Mouse (Mus musculus): Measurements from ENCODE around the gene Atxn1. TPM values are rescaled to one million over a fixed set of nuclear protein-coding genes. Genes with fewer than 3 reads are reported as not detected.
A peak's percentile ranks its signal among the peaks of the same experiment; 100 is the strongest.

Gene Atxn1
- polyA plus RNA-seq, 1 experiment from 2014 or later, result 7.4 TPM

DNA sequence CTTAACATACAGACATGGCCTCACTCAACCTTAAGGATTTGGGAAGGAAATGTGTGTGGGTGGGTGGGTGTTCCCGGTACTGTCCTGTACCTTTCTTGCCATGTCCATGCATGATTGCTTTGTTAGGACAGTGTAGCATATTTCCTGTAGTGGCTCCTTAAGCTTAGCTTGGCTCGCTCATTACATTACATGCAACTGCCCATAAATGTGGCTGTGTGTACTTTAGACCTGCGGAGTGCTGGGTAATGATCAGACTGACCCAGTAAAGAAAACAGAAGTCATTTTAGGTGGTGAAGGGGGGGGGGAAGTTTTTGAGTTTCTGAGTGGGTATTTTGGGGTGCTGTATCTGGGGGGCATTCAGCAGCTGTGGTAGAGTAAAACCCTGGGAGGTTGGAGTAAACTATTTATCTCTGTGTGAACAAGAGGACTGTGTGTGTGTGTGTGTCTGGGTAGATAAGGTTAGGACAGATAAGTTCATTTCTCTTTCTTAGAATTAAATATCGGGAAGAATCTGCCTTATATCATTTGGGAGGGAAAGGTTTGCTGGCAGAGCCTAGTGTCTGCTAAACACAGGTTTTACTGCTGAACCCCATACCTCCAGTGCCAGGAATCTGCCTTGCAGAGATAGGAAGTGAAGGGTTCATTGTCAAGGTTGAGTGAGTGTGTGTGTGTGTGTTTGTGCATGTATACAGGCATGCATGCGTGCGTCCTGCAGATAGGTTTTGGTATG, 452.9 kb downstream of the Atxn1 start:
- no peak overlapping the region for H3K4me3 ChIP-seq (ENCODE audit: control insufficient read depth in 1 of 2, insufficient read depth in 1 of 2, low read depth in 1 of 2, low read length in 2 of 2)
- peak overlapping the region; percentile 40 for H3K9ac ChIP-seq (ENCODE audit: low read length)
- peak overlapping the region; percentile 15 for H3K4me2 ChIP-seq (ENCODE audit: low read length)
- H3K27me3 ChIP-seq (ENCODE audit: control insufficient read depth, insufficient read depth, low read length), result no peaks in the 10 kb centered on the region
- no peak for ATAC-seq (ENCODE audit: insufficient number of reproducible peaks, insufficient read depth, low FRiP score, low read depth)
- H3K4me1 ChIP-seq (ENCODE audit: control insufficient read depth in 2 of 2, insufficient read depth in 2 of 2, low read length in 2 of 2), result peaks cover 53 to 80% of the 10 kb centered on the region in 2 experiments
- peak overlapping the region; percentile 18 to 67; a peak in 3 of 4 replicates for H3K27ac ChIP-seq (replicated peaks in 1 of 2; ENCODE audit: control insufficient read depth in 1 of 2, insufficient read depth in 1 of 2, low read depth in 2 of 2, low read length in 2 of 2)
- H3K36me3 ChIP-seq (ENCODE audit: control insufficient read depth, insufficient read depth, low read length), result peaks cover 12% of the 10 kb centered on the region; the same call in 1 of the 2 replicates
- WGBS, result 58% methylated on average over 6 of the region's 6 CpGs
- no peaks in the 10 kb centered on the region for H3K9me3 ChIP-seq (ENCODE audit: control insufficient read depth, low read length)

DNA sequence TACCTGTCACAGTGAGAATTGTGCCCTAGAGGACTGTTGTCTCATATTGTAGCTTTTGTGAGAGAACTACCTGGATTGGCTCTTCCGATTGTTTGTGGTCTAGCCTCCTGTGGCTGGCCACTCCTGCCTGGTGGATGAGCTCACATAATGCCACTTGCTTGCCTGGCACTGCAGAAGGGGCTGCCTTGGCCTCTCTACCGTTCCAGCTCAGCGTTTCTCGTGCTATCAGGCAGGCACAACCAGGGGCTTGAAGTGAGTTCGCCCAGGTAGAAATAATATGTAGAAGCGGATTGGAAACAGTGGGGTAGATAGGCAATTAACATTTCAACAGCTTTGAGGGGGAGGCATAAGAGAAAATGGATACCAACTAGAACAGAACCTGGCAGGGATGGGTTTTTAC, 455.4 kb downstream of the Atxn1 start:
- no peak overlapping the region; a peak in 1 of 4 replicates for H3K27ac ChIP-seq (replicated peaks in 1 of 2; ENCODE audit: control insufficient read depth in 1 of 2, insufficient read depth in 1 of 2, low read depth in 2 of 2, low read length in 2 of 2)
- H3K36me3 ChIP-seq (ENCODE audit: control insufficient read depth, insufficient read depth, low read length), result peaks cover 2% of the 10 kb centered on the region; the same call in 1 of the 2 replicates
- peak overlapping the region; percentile 83 for H3K4me2 ChIP-seq (ENCODE audit: low read length)
- no peak for ATAC-seq (ENCODE audit: insufficient number of reproducible peaks, insufficient read depth, low FRiP score, low read depth)
- H3K27me3 ChIP-seq (ENCODE audit: control insufficient read depth, insufficient read depth, low read length), result no peaks in the 10 kb centered on the region
- H3K4me3 ChIP-seq (ENCODE audit: control insufficient read depth in 1 of 2, insufficient read depth in 1 of 2, low read depth in 1 of 2, low read length in 2 of 2), result peak overlapping the region in 1 of 2 experiments; percentile 67; a peak in 2 of 4 replicates
- peak overlapping the region; percentile 89 for H3K9ac ChIP-seq (ENCODE audit: low read length)
- H3K9me3 ChIP-seq (ENCODE audit: control insufficient read depth, low read length), result no peaks in the 10 kb centered on the region
- H3K4me1 ChIP-seq (ENCODE audit: control insufficient read depth in 2 of 2, insufficient read depth in 2 of 2, low read length in 2 of 2), result peaks cover 38 to 56% of the 10 kb centered on the region in 2 experiments
- 55% methylated on average over 6 of the region's 6 CpGs for WGBS

DNA sequence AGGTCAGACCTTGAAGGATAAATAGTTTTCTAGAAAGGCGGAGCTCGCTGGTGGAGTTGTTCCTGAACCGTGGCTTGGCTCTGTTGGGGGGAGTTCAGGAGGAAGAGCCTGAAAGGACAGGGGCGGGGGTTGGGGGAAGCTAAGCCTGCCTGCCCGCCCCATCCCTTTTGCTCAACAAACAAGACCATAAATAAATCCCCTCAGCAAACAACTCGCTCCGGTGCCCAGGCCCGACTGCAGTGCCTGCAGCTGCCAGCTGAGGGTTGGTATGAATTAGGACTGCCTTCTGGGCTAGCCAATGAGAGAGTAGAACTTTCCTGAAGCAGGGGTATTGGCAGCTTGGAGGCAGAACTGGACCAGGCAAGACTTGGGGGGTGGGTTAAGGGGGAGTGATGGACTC, 456.3 kb downstream of the Atxn1 start:
- Histone ChIP-seq H3K4me3 (ENCODE audit: control insufficient read depth in 1 of 2, insufficient read depth in 1 of 2, low read depth in 1 of 2, low read length in 2 of 2) (peak overlapping the region; percentile 67 to 89), H3K9me3 (ENCODE audit: control insufficient read depth, low read length) (no peaks in the 10 kb centered on the region), H3K27me3 (ENCODE audit: control insufficient read depth, insufficient read depth, low read length) (no peaks in the 10 kb centered on the region), H3K27ac (replicated peaks in 1 of 2; ENCODE audit: control insufficient read depth in 1 of 2, insufficient read depth in 1 of 2, low read depth in 2 of 2, low read length in 2 of 2) (peak overlapping the region; percentile 96 to 97), H3K9ac (ENCODE audit: low read length) (peak overlapping the region; percentile 89), H3K4me2 (ENCODE audit: low read length) (peak overlapping the region; percentile 83), H3K36me3 (ENCODE audit: control insufficient read depth, insufficient read depth, low read length) (no peaks in the 10 kb centered on the region), H3K4me1 (ENCODE audit: control insufficient read depth in 2 of 2, insufficient read depth in 2 of 2, low read length in 2 of 2) (peaks cover 32 to 48% of the 10 kb centered on the region in 2 experiments)
- WGBS, result 0% methylated on average over 8 of the region's 8 CpGs
- peak; percentile 28 for ATAC-seq (ENCODE audit: insufficient number of reproducible peaks, insufficient read depth, low FRiP score, low read depth)

DNA sequence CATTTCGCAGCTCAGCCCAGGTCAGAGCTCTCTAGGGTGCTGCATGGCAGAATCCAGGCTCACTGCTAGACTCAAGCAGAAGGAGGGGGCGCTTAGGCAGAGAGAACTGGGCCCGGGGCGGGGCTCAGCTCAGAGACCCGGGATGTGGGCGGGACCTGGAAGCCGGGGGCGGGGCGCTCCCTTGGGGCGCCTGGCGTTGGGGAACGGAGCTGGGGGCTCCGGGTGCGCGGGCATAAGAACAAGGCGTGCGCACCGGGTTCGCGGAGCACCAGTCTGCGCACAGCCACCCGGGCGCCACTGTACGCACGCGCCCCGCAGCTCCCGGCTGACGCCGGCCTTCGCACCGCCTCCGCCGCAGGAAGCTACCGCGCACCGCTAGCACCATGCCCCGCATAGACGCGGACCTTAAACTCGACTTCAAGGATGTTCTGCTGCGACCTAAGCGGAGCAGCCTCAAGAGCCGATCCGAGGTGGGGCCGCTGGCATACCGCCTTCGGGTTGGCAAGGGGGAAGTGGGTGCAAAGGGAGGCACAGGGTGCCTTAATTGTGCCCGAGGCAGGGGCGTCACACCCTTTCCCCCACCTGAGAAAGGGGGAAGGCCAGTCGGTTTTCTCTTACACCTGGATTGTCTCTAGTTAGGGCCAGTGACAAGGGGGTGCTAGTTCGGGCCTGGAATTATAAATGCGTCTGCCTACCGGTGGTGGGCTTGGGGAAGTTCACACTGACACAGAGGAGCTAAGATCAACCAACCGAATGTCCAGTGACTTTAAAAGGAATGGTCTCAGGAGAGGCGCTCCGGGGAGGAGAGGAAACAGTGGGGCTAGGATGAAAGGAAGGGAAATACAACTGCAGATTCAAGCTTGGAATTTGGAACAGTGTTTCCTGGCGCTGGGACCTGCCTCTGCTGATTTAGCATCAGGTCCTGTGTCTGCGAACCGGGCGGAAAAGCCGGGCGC, 457.3 kb downstream of the Atxn1 start, which contains the start of gene Gmpr:
Gmpr (plus strand) TSS at position 171 of the 956 bp plus-strand sequence.
- H3K27me3 ChIP-seq (ENCODE audit: control insufficient read depth, insufficient read depth, low read length), result no peaks in the 10 kb centered on the region
- no peaks in the 10 kb centered on the region for H3K36me3 ChIP-seq (ENCODE audit: control insufficient read depth, insufficient read depth, low read length)
- peak within 1 kb of the TSS; percentile 83 for H3K4me2 ChIP-seq (ENCODE audit: low read length)
- peak; percentile 73 for ATAC-seq (ENCODE audit: insufficient number of reproducible peaks, insufficient read depth, low FRiP score, low read depth)
- no peaks in the 10 kb centered on the region for H3K9me3 ChIP-seq (ENCODE audit: control insufficient read depth, low read length)
- peak within 1 kb of the TSS; percentile 96 to 97 for H3K27ac ChIP-seq (replicated peaks in 1 of 2; ENCODE audit: control insufficient read depth in 1 of 2, insufficient read depth in 1 of 2, low read depth in 2 of 2, low read length in 2 of 2)
- peaks cover 23 to 38% of the 10 kb centered on the region in 2 experiments for H3K4me1 ChIP-seq (ENCODE audit: control insufficient read depth in 2 of 2, insufficient read depth in 2 of 2, low read length in 2 of 2)
- H3K4me3 ChIP-seq (ENCODE audit: control insufficient read depth in 1 of 2, insufficient read depth in 1 of 2, low read depth in 1 of 2, low read length in 2 of 2), result peak within 1 kb of the TSS; percentile 67 to 89
- H3K9ac ChIP-seq (ENCODE audit: low read length), result peak within 1 kb of the TSS; percentile 89
- WGBS, result 2% methylated on average over 63 of the region's 63 CpGs

DNA sequence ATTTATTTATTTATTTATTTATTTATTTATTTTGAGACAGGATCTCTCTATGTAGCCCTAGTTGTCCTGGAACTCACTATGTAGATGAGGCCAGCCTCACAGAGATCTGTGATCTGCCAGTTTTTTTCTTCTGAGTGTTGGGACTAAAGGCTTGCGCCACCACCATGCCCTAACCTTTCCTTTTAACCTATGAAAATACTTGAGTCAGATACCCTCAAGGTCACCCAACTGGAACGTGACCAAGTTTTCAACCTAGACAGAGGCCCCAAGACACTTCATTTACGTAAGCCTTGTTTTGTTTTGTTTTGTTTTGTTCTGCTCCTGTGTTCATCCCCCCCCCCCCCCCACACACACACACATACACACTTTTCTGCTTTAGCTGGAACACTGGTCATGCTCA, 459.3 kb downstream of the Atxn1 start:
- H3K4me1 ChIP-seq (ENCODE audit: control insufficient read depth in 2 of 2, insufficient read depth in 2 of 2, low read length in 2 of 2), result peaks cover 9 to 18% of the 10 kb centered on the region in 2 experiments
- no peak overlapping the region for H3K4me2 ChIP-seq (ENCODE audit: low read length)
- 0 out of 2 replicates have a peak, but pooled peaks cover under 1% of the 10 kb centered on the region for H3K9me3 ChIP-seq (ENCODE audit: control insufficient read depth, low read length)
- 94% methylated on average over 3 of the region's 3 CpGs for WGBS
- ATAC-seq (ENCODE audit: insufficient number of reproducible peaks, insufficient read depth, low FRiP score, low read depth), result no peak
- no peak overlapping the region for H3K9ac ChIP-seq (ENCODE audit: low read length)
- H3K27me3 ChIP-seq (ENCODE audit: control insufficient read depth, insufficient read depth, low read length), result no peaks in the 10 kb centered on the region
- H3K4me3 ChIP-seq (ENCODE audit: control insufficient read depth in 1 of 2, insufficient read depth in 1 of 2, low read depth in 1 of 2, low read length in 2 of 2), result no peak overlapping the region
- H3K27ac ChIP-seq (replicated peaks in 1 of 2; ENCODE audit: control insufficient read depth in 1 of 2, insufficient read depth in 1 of 2, low read depth in 2 of 2, low read length in 2 of 2), result no peak overlapping the region
- H3K36me3 ChIP-seq (ENCODE audit: control insufficient read depth, insufficient read depth, low read length), result no peaks in the 10 kb centered on the region

DNA sequence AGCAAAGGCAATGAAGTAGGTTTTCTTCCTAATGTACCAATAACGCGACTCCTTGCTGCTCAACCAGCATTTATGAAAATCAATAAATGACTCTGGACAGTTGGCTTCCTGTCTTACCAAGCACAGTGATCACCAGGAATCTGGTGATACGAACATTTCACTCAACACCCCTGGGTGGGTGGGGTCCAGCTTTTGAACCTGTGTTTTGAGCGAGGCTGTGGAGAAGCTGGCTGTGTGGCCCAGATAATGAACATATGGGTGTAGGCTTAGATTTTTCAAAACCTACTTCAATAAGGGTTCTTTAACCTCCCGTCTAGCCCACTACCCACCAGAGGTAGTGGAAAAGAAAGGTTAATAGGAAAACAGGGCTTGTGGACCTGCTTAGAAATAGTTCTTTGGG, 462.0 kb downstream of the Atxn1 start:
- ATAC-seq (ENCODE audit: insufficient number of reproducible peaks, insufficient read depth, low FRiP score, low read depth), result no peak
- H3K27ac ChIP-seq (replicated peaks in 1 of 2; ENCODE audit: control insufficient read depth in 1 of 2, insufficient read depth in 1 of 2, low read depth in 2 of 2, low read length in 2 of 2), result no peak overlapping the region
- 81% methylated on average over 5 of the region's 5 CpGs for WGBS
- 0 out of 2 replicates have a peak, but pooled peaks cover 3% of the 10 kb centered on the region for H3K9me3 ChIP-seq (ENCODE audit: control insufficient read depth, low read length)
- no peak overlapping the region for H3K4me2 ChIP-seq (ENCODE audit: low read length)
- no peaks in the 10 kb centered on the region for H3K36me3 ChIP-seq (ENCODE audit: control insufficient read depth, insufficient read depth, low read length)
- peaks cover 6 to 10% of the 10 kb centered on the region in 2 experiments for H3K4me1 ChIP-seq (ENCODE audit: control insufficient read depth in 2 of 2, insufficient read depth in 2 of 2, low read length in 2 of 2)
- H3K4me3 ChIP-seq (ENCODE audit: control insufficient read depth in 1 of 2, insufficient read depth in 1 of 2, low read depth in 1 of 2, low read length in 2 of 2), result no peak overlapping the region
- no peaks in the 10 kb centered on the region for H3K27me3 ChIP-seq (ENCODE audit: control insufficient read depth, insufficient read depth, low read length)
- H3K9ac ChIP-seq (ENCODE audit: low read length), result no peak overlapping the region

DNA sequence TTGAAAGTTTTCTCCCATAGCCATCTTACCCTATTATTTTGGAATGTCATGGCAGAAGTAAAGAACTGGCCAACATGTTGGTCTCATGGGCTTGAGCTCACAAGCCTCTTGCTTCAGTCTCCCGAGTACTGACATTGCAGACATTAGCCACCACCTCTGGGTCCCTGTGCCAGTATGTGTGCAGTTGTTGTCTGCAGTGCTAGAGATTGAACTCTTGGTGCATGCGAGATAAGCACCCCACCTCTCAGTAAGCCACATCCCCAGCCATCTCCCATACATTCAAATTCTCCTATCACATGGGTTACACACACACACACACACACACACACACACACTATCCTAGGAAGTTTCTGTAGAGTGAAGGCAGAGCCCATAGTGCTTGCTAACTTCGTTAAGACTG, 464.9 kb downstream of the Atxn1 start:
- 76% methylated on average over 3 of the region's 3 CpGs for WGBS
- H3K9me3 ChIP-seq (ENCODE audit: control insufficient read depth, low read length), result 0 out of 2 replicates have a peak, but pooled peaks cover 3% of the 10 kb centered on the region
- no peak for ATAC-seq (ENCODE audit: insufficient number of reproducible peaks, insufficient read depth, low FRiP score, low read depth)
- H3K4me1 ChIP-seq (ENCODE audit: control insufficient read depth in 2 of 2, insufficient read depth in 2 of 2, low read length in 2 of 2), result peaks cover 6 to 10% of the 10 kb centered on the region in 2 experiments
- H3K4me2 ChIP-seq (ENCODE audit: low read length), result no peak overlapping the region
- no peaks in the 10 kb centered on the region for H3K36me3 ChIP-seq (ENCODE audit: control insufficient read depth, insufficient read depth, low read length)
- H3K27ac ChIP-seq (replicated peaks in 1 of 2; ENCODE audit: control insufficient read depth in 1 of 2, insufficient read depth in 1 of 2, low read depth in 2 of 2, low read length in 2 of 2), result no peak overlapping the region
- H3K27me3 ChIP-seq (ENCODE audit: control insufficient read depth, insufficient read depth, low read length), result no peaks in the 10 kb centered on the region
- no peak overlapping the region for H3K4me3 ChIP-seq (ENCODE audit: control insufficient read depth in 1 of 2, insufficient read depth in 1 of 2, low read depth in 1 of 2, low read length in 2 of 2)
- H3K9ac ChIP-seq (ENCODE audit: low read length), result no peak overlapping the region
